Mouse (Mus musculus) myocyte (in vitro differentiated cells): ENCODE results near the gene Olfr412. TPM values are rescaled to one million over a fixed set of nuclear protein-coding genes. Genes with fewer than 3 reads are reported as not detected.

Source experiments
- H3K27me3 ChIP-seq: one replicate; pipeline ENCODE4 v1.6.1; 2011; ENCODE audit not compliant: control insufficient read depth, insufficient read depth, insufficient read length
- H3K36me3 ChIP-seq: one replicate; pipeline ENCODE4 v1.6.1; 2011; ENCODE audit not compliant: control insufficient read depth, insufficient read depth
- H3K4me2 ChIP-seq: one replicate; pipeline ENCODE4 v1.6.1; 2011; ENCODE audit warnings: low read depth, control low read depth
- H3K4me3 ChIP-seq: one replicate; pipeline ENCODE4 v1.5.1; 2011; ENCODE audit warnings: mild to moderate bottlenecking, control low read depth, moderate library complexity
- H3K79me2 ChIP-seq: one replicate; pipeline ENCODE4 v1.6.1; 2011; ENCODE audit not compliant: control insufficient read depth, insufficient read depth
- H3ac ChIP-seq: one replicate; pipeline ENCODE4 v1.6.1; 2011; ENCODE audit not compliant: control insufficient read depth, insufficient read length
- CEBPB ChIP-seq: IDR thresholded peaks from 2 replicates; pipeline ENCODE4 v1.6.1; 2011; ENCODE audit warnings: mild to moderate bottlenecking, moderate library complexity; ENCODE audit not compliant: poor library complexity, insufficient read depth, severe bottlenecking
- E2F4 ChIP-seq: IDR thresholded peaks from one replicate; pipeline ENCODE4 v1.6.1; 2011; ENCODE audit warnings: mild to moderate bottlenecking, control low read depth, moderate library complexity; ENCODE audit not compliant: insufficient read depth
- MAX ChIP-seq: IDR thresholded peaks from one replicate; pipeline ENCODE4 v1.6.1; 2011; ENCODE audit warnings: low read depth, mild to moderate bottlenecking, control low read depth
- MYOD1 ChIP-seq, 3 experiments: IDR thresholded peaks; one replicate each; pipeline ENCODE4 v1.6.1; 2011; ENCODE audit warnings: control low read depth in 2 of 3, low read depth in 2 of 3, mild to moderate bottlenecking in 2 of 3, moderate library complexity in 1 of 3; ENCODE audit not compliant: insufficient read length in 2 of 3, control insufficient read depth in 1 of 3
- MYOG ChIP-seq, 3 experiments: IDR thresholded peaks; one replicate each; pipeline ENCODE4 v1.6.1; 2011; ENCODE audit warnings: control low read depth in 2 of 3, low read depth in 2 of 3, mild to moderate bottlenecking in 2 of 3; ENCODE audit not compliant: insufficient read length in 2 of 3, control insufficient read depth in 1 of 3, insufficient read depth in 1 of 3
- POLR2A ChIP-seq: IDR thresholded peaks from one replicate; pipeline ENCODE4 v1.6.1; 2011; ENCODE audit warnings: low read depth, mild to moderate bottlenecking, control low read depth, moderate library complexity; ENCODE audit not compliant: insufficient read length
- POLR2AphosphoS2 ChIP-seq: IDR thresholded peaks from one replicate; pipeline ENCODE4 v1.6.1; 2011; ENCODE audit warnings: low read depth, control low read depth; ENCODE audit not compliant: insufficient read length
- REST ChIP-seq: IDR thresholded peaks from one replicate; pipeline ENCODE4 v1.6.1; 2011; ENCODE audit warnings: mild to moderate bottlenecking, control low read depth, moderate library complexity; ENCODE audit not compliant: insufficient read depth, insufficient read length
- SRF ChIP-seq: IDR thresholded peaks from one replicate; pipeline ENCODE4 v1.6.1; 2011; ENCODE audit warnings: low read depth; ENCODE audit not compliant: control insufficient read depth, insufficient read length
- TCF12 ChIP-seq: IDR thresholded peaks from one replicate; pipeline ENCODE4 v1.6.1; 2011; ENCODE audit warnings: mild to moderate bottlenecking, control low read depth; ENCODE audit not compliant: poor library complexity, insufficient read depth, severe bottlenecking
- TCF3 ChIP-seq: IDR thresholded peaks from one replicate; pipeline ENCODE4 v1.6.1; 2011; ENCODE audit warnings: low read depth, control low read depth; ENCODE audit not compliant: insufficient read length
- USF1 ChIP-seq: IDR thresholded peaks from one replicate; pipeline ENCODE4 v1.6.1; 2011; ENCODE audit warnings: low read depth, mild to moderate bottlenecking, control low read depth, moderate library complexity
- polyA plus RNA-seq: library from polyadenylated mRNA; unstranded; fragments of >200 nt; fragmentation: generic; extraction: Trizol; gene quantifications from one replicate; pipeline ENCODE4 v1.2.1, GENCODE M21; 2012; ENCODE audit warnings: missing spikeins

The Olfr412 gene
- polyA plus RNA-seq, 1 experiment: not detected

DNA sequence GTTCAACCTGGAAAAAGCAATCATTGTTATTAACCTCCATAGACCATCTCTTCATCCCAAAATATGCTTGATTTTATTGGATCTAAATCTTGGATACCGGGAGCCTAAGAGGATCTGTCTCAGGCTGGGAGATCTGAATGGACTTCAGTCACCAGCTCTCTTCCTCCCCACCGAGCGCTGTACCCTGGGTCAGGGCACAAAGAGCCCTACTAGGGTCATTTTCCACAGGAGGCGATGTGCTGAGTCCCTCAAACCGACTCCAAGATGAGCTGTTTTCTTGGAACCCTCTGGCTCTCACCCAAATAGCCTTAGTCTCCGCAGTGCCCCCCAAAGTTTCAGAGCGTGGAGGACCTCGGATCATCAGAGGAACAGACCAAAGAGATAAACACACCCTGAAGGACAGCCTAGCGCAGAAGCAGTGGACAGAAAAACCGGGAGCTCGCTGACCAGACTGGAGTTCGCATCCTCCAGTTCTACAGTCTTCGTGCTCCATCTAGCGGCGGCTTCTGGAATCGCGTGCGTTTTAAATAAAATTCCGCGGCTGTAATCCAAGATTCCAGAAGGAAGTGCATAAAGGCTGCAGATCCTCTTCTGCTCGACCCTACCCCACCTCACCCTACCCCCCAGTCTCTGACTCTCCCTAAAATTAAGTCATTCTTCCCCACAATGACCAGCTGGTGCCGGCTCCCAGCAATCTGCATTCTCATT is 9.7 kb downstream of the Olfr412 start:
- TF ChIP-seq USF1: no peak
- no peak for TF ChIP-seq POLR2A
- no peak for TF ChIP-seq MYOG (IDR thresholded peaks at IDR 0.05; ENCODE audit: control insufficient read depth in 1 of 3, insufficient read depth in 1 of 3, insufficient read length in 2 of 3, low read depth in 2 of 3)
- TF ChIP-seq E2F4: no peak
- TF ChIP-seq CEBPB: no peak
- no peak for TF ChIP-seq SRF
- no peak for TF ChIP-seq POLR2AphosphoS2
- TF ChIP-seq MYOD1 (IDR thresholded peaks at IDR 0.05; ENCODE audit: control insufficient read depth in 1 of 3, insufficient read length in 2 of 3, low read depth in 2 of 3): no peak
- TF ChIP-seq MAX: no peak
- no peak for TF ChIP-seq TCF12
- TF ChIP-seq TCF3: no peak
- no peak for TF ChIP-seq REST
- Histone ChIP-seq H3ac (no peak overlapping the region), H3K4me2 (peak overlapping the region; percentile 16), H3K79me2 (no peaks in the 10 kb centered on the region), H3K36me3 (no peaks in the 10 kb centered on the region), H3K4me3 (no peak overlapping the region), H3K27me3 (peaks cover 29% of the 10 kb centered on the region)

DNA sequence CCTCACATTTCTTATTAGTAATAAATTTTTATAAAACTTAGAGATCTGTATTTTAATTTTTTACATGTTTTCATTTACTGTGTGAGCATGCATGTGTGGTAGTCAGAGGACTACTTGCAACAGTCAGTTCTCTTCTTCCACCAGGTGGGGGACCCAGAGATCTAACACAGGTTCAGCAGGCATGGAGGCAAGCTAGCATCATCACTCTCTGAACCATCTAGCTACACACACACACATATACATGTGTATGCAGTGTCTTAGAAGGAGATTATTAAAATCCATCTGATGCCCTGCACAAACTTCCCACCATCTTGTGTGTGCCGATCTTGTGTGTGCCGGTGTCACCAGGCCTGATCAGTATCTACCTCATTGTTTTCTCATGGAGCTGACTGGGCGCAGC is 15.0 kb downstream of the Olfr412 start:
- no peak overlapping the region for H3ac ChIP-seq
- H3K27me3 ChIP-seq: peaks cover 35% of the 10 kb centered on the region
- no peaks in the 10 kb centered on the region for H3K36me3 ChIP-seq
- TF ChIP-seq MYOG (IDR thresholded peaks at IDR 0.05; ENCODE audit: control insufficient read depth in 1 of 3, insufficient read depth in 1 of 3, insufficient read length in 2 of 3, low read depth in 2 of 3): no peak
- TF ChIP-seq MAX: no peak
- TF ChIP-seq POLR2A: no peak
- no peak for TF ChIP-seq TCF12
- TF ChIP-seq SRF: no peak
- TF ChIP-seq REST: no peak
- no peak for TF ChIP-seq MYOD1 (IDR thresholded peaks at IDR 0.05; ENCODE audit: control insufficient read depth in 1 of 3, insufficient read length in 2 of 3, low read depth in 2 of 3)
- TF ChIP-seq POLR2AphosphoS2: no peak
- no peak for TF ChIP-seq CEBPB
- no peak for TF ChIP-seq E2F4
- no peak for TF ChIP-seq USF1
- no peak for TF ChIP-seq TCF3
- H3K79me2 ChIP-seq: no peaks in the 10 kb centered on the region
- no peak overlapping the region for H3K4me2 ChIP-seq
- H3K4me3 ChIP-seq: no peak overlapping the region

DNA sequence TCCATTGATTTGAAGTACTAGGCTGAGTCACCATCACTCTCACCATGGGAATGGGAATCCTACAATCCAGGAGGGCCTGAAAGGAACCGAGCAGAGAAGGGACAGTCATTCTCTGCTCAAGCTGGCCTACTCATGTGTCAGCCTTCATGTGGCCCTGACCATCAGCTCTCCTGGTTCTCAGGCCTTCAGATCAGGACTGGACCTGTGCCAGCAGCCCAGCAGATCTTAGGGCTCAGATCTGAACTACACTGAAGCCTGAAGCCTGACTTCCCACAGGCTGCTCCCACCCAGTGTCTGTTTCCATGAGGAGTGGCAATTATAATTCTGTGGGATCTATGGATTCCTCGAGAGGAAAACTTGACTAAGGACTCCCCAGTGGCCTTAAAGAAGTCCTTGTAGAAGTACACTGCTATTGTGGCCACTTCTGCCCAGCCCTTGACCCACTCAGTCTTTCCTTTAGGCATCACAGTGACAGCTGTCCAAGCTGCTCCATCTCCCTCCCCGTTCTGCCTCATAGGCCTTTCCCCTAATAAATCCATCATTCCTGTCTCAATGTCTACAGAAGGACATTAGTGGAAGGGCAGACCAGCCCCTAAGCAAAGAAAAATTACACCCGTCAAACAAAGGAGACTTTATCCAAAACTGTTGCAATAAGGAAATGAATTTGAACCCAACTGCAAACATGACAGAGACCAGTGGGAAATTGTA is 17.5 kb downstream of the Olfr412 start:
- Histone ChIP-seq H3K4me3 (no peak overlapping the region), H3K4me2 (no peak overlapping the region), H3K27me3 (peaks cover 31% of the 10 kb centered on the region), H3K36me3 (no peaks in the 10 kb centered on the region), H3K79me2 (no peaks in the 10 kb centered on the region), H3ac (no peak overlapping the region)
- peak in 1 of 3 experiments; percentile 39 for TF ChIP-seq MYOD1 (IDR thresholded peaks at IDR 0.05; ENCODE audit: control insufficient read depth in 1 of 3, insufficient read length in 2 of 3, low read depth in 2 of 3)
- TF ChIP-seq MYOG (IDR thresholded peaks at IDR 0.05; ENCODE audit: control insufficient read depth in 1 of 3, insufficient read depth in 1 of 3, insufficient read length in 2 of 3, low read depth in 2 of 3): no peak

DNA sequence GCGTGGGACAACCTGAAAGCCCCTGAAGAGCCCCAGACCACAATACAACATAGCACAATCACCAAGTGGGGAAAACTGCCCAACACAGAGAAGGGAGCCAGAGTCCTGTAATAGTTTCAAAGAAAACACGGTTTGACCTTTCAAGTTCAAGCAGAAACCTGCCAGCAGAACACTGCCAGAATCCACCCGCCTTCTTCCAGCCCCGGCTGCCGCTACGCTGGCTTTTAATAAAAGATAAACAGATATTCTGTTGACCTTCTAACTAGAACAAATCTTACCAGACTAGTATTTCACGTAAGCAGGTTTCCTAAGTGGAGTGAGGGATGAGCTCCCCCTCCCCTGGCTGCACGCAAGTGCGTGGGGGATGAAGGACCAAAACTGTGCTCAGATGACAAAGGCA is 23.8 kb downstream of the Olfr412 start:
- Histone ChIP-seq H3K79me2 (no peaks in the 10 kb centered on the region), H3ac (no peak overlapping the region), H3K27me3 (peaks cover 14% of the 10 kb centered on the region), H3K4me2 (no peak overlapping the region), H3K4me3 (no peak overlapping the region), H3K36me3 (no peaks in the 10 kb centered on the region)
- no peak for TF ChIP-seq MYOG (IDR thresholded peaks at IDR 0.05; ENCODE audit: control insufficient read depth in 1 of 3, insufficient read depth in 1 of 3, insufficient read length in 2 of 3, low read depth in 2 of 3)
- no peak for TF ChIP-seq TCF12
- TF ChIP-seq E2F4: no peak
- TF ChIP-seq USF1: no peak
- TF ChIP-seq MYOD1 (IDR thresholded peaks at IDR 0.05; ENCODE audit: control insufficient read depth in 1 of 3, insufficient read length in 2 of 3, low read depth in 2 of 3): no peak
- TF ChIP-seq TCF3: no peak
- TF ChIP-seq SRF: no peak
- TF ChIP-seq MAX: no peak
- no peak for TF ChIP-seq POLR2AphosphoS2
- TF ChIP-seq REST: no peak
- no peak for TF ChIP-seq CEBPB
- no peak for TF ChIP-seq POLR2A
